Mouse (Mus musculus) forebrain, embryonic 14.5 days (tissue): ENCODE data around the gene Cnn1. TPM values are rescaled to one million over a fixed set of nuclear protein-coding genes. Genes with fewer than 3 reads are reported as not detected.

Experiments
- ATAC-seq: fragments of 200-750 bp; cut with Nextera tagmentation; 2 replicates; pipeline ENCODE4 v1.8.0; 2017; ENCODE audit warnings: mild to moderate bottlenecking, moderate library complexity
- DNase-seq: peaks from one replicate; pipeline ENCODE4 v3.0.0-alpha.2; 2015; ENCODE audit warnings: low spot score
- H3K27ac ChIP-seq: fragments of 300-500 bp; sonication (generic); 2 replicates; pipeline ENCODE4 v1.5.1; 2014; ENCODE audit warnings: low read depth, mild to moderate bottlenecking, control low read depth, low read length, moderate library complexity
- H3K27me3 ChIP-seq: fragments of 300-500 bp; sonication (generic); replicated peaks from 2 replicates; pipeline ENCODE4 v1.6.1; 2014; ENCODE audit warnings: low read length, control low read depth, mixed read lengths; ENCODE audit not compliant: control insufficient read depth, insufficient read depth
- H3K36me3 ChIP-seq: fragments of 300-500 bp; sonication (generic); 2 replicates; pipeline ENCODE4 v1.6.1; 2014; ENCODE audit warnings: low read length, control low read depth; ENCODE audit not compliant: control insufficient read depth, insufficient read depth
- H3K4me1 ChIP-seq: fragments of 300-500 bp; sonication (generic); 2 replicates; pipeline ENCODE4 v1.6.1; 2014; ENCODE audit warnings: antibody characterized with exemption, low read length, control low read depth; ENCODE audit not compliant: control insufficient read depth, insufficient read depth
- H3K4me2 ChIP-seq: fragments of 300-500 bp; sonication (generic); 2 replicates; pipeline ENCODE4 v1.6.1; 2014; ENCODE audit warnings: mild to moderate bottlenecking, control low read depth, low read length
- H3K4me3 ChIP-seq: fragments of 300-500 bp; sonication (generic); 2 replicates; pipeline ENCODE4 v1.5.1; 2014; ENCODE audit warnings: low read depth, low read length, control low read depth
- H3K9ac ChIP-seq: fragments of 300-500 bp; sonication (generic); 2 replicates; pipeline ENCODE4 v1.6.1; 2014; ENCODE audit warnings: mild to moderate bottlenecking, low read length, control low read depth, moderate library complexity
- H3K9me3 ChIP-seq: fragments of 300-500 bp; sonication (generic); replicated peaks from 2 replicates; pipeline ENCODE4 v1.6.1; 2016; ENCODE audit warnings: low read length, control low read depth, mixed read lengths; ENCODE audit not compliant: control insufficient read depth
- WGBS: fragments of 180-500 bp; shearing (Covaris S2); extraction: QIAGEN DNeasy Blood & Tissue Kit; methylation state at CpG from one replicate; pipeline ENCODE4 v1.1.7; 2014; 5-methylcytosine and 5-hydroxymethylcytosine counted together
- polyA plus RNA-seq: library from polyadenylated mRNA; unstranded; fragments of >200 nt; fragmentation: Nextera tagmentation; extraction: Ambion mirVana; gene quantifications from 2 replicates; pipeline ENCODE4 v1.2.1, GENCODE M21; 2014

The Cnn1 gene
- 0.19 and 0.72 TPM in 2 replicates for polyA plus RNA-seq

DNA sequence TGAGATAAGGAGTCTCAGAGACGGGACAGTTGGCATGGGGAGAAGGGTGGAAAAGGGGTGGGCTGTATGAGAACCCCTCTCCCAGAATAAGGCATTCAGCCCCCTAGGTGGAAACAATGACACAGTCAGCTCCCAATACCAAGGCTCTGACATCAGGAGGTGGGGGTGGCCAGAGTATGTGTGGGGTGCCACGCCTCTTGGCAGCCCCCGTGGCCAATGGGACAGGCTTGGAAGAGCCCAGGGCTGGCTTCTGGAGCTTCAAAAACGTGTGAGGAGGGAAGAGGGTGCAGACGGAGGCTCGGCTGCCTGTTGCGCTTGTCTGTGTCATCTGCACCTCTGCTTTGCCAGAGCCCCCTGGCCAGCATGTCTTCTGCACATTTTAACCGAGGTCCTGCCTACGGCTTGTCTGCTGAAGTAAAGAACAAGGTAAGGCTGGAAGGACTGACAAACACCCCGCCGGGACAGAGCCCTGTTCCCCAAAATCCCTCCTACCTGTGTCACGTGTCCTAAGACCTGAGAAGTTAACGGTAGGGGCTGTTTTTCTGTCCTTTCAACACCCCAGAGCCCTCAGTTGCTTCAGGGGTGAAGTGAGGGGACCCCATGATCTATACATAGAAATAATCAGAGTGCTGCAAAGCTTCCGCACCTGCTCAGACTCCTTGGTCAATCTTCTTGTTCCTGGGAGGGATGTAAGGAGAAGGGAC lies at the start of gene Cnn1:
Cnn1 (plus strand) TSS at position 224 of the 704 bp plus-strand sequence.
- Histone ChIP-seq H3K27ac (no peak within 1 kb of the TSS), H3K9ac (no peak within 1 kb of the TSS), H3K4me3 (no peak within 1 kb of the TSS), H3K4me1 (peaks cover 5% of the 10 kb centered on the region; the same call in 1 of the 2 replicates), H3K27me3 (peaks cover 16% of the 10 kb centered on the region), H3K36me3 (no peaks in the 10 kb centered on the region), H3K9me3 (no peaks in the 10 kb centered on the region), H3K4me2 (no peak within 1 kb of the TSS)
- DNase-seq (peak; percentile 16), ATAC-seq (no peak)
- 11% methylated on average over 14 of the region's 14 CpGs for WGBS

- peaks cover 27% of the 10 kb centered on the region for H3K4me1 ChIP-seq
- H3K9me3 ChIP-seq: no peaks in the 10 kb centered on the region
- H3K36me3 ChIP-seq: peaks cover 12% of the 10 kb centered on the region; the same call in 1 of the 2 replicates
- DNase-seq (no peak), ATAC-seq (no peak)
- WGBS: 41% methylated on average over 11 of the region's 11 CpGs
- H3K4me3 ChIP-seq: peak overlapping the region; percentile 97
- peak overlapping the region; percentile 98 for H3K9ac ChIP-seq
- no peaks in the 10 kb centered on the region for H3K27me3 ChIP-seq
- peak overlapping the region; percentile 78 for H3K4me2 ChIP-seq
- peak overlapping the region; percentile 94 for H3K27ac ChIP-seq
Measured at GRCm38 (mm10) chr9:22049315-22049714, 49.7 kb upstream of the Cnn1 start.

DNA sequence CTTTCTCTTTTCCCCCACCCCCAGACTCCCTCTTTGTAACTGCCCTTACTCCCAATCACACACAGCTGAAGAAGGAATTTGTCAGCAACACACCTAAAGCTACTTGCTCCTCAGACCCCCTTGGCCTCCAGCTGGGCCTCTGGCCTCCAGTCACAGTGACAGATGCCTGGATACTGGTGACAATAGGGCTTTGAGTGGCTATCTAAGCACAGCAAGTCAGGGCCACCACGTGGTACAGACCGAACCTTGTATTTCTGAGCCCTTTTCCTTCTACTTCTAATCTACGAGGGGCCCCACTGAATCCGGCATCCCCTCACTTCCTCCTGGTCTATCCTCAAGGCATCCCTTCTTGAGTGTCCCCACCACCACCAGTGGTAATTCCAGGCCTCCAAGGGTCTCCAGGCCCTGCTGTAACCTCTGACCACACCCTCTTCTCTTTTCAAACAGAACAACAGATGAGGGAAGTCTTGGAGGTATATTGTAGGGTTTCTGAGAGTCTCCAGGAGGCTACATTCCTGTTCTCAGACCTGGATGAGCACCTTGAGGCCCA lies 49.2 kb upstream of the Cnn1 start:
- 16% methylated on average over 4 of the region's 4 CpGs for WGBS
- peak overlapping the region; percentile 94 for H3K27ac ChIP-seq
- peak overlapping the region; percentile 97 for H3K4me3 ChIP-seq
- no peaks in the 10 kb centered on the region for H3K9me3 ChIP-seq
- ATAC-seq (no peak), DNase-seq (peak; percentile 32)
- H3K4me2 ChIP-seq: peak overlapping the region; percentile 78
- H3K36me3 ChIP-seq: peaks cover 12% of the 10 kb centered on the region; the same call in 1 of the 2 replicates
- H3K27me3 ChIP-seq: no peaks in the 10 kb centered on the region
- H3K9ac ChIP-seq: peak overlapping the region; percentile 98
- peaks cover 30% of the 10 kb centered on the region for H3K4me1 ChIP-seq

DNA sequence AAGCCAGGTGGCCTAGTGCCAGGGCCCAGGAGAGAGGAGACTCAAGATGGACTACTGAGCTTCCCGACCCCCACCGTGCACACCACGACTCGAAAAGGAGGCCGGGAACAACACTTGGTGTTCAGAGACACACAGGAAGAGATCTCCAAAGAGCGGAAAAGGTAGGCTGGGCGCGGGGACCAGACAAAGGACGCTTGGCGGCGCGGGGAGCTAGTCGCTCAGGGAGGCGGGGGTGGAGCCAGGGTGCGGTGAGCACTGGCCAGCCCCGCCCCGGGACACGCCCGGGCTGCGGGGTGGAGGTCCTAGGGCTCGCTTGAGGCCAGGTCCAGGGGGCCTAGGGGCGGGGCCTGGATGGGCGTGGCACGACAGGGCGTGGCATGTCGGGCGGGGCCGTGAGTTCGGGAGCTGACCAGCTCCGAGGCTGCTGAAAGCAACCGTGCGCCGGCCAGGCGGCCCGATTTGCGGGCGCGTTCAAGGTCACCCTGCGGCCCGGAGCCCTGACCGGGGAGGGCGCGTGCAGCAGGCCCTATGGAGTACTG lies 48.6 kb upstream of the Cnn1 start:
- H3K27me3 ChIP-seq: no peaks in the 10 kb centered on the region
- DNase-seq (peak; percentile 84), ATAC-seq (peak; percentile 43)
- H3K9ac ChIP-seq: peak overlapping the region; percentile 98
- peak overlapping the region; percentile 97 for H3K4me3 ChIP-seq
- peaks cover 9% of the 10 kb centered on the region; the same call in 1 of the 2 replicates for H3K36me3 ChIP-seq
- under 1% methylated on average over 43 of the region's 43 CpGs for WGBS
- H3K9me3 ChIP-seq: no peaks in the 10 kb centered on the region
- H3K4me1 ChIP-seq: peaks cover 30% of the 10 kb centered on the region
- peak overlapping the region; percentile 78 for H3K4me2 ChIP-seq
- peak overlapping the region; percentile 94 for H3K27ac ChIP-seq

GRCm38 (mm10) chr9:22051161-22051957 lies 47.7 kb upstream of the Cnn1 start:
- Histone ChIP-seq H3K4me3 (peak overlapping the region; percentile 97), H3K9ac (peak overlapping the region; percentile 98), H3K9me3 (no peaks in the 10 kb centered on the region), H3K36me3 (peaks cover 10% of the 10 kb centered on the region), H3K4me2 (peak overlapping the region; percentile 78), H3K27ac (peak overlapping the region; percentile 94), H3K4me1 (peaks cover 30% of the 10 kb centered on the region), H3K27me3 (no peaks in the 10 kb centered on the region)
- ATAC-seq: peak; percentile 35
- peak; percentile 58 for DNase-seq
- 2% methylated on average over 33 of the region's 67 CpGs for WGBS

DNA sequence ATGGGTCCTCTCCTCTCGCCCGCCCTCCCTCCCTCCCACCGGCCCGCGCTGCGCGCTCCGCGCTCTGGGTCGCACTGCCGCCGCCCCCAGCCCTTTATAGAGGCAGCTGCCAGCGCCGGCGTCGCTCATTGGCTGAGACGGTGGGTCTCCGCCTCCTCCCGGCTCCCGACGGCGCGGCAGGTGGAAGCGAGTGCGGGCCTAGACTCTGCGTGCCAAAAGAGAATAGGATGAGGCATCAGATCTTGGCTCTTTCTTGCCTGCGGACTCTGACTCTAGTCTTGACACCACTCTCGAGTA lies 47.1 kb upstream of the Cnn1 start, which contains the start of gene Elavl3:
Elavl3 (minus strand) TSS at position 66 of the 297 bp plus-strand sequence.
- Histone ChIP-seq H3K4me1 (peaks cover 30% of the 10 kb centered on the region), H3K9me3 (no peaks in the 10 kb centered on the region), H3K36me3 (peaks cover 15% of the 10 kb centered on the region), H3K27ac (peak within 1 kb of the TSS; percentile 94), H3K4me3 (peak within 1 kb of the TSS; percentile 97), H3K4me2 (peak within 1 kb of the TSS; percentile 78), H3K27me3 (no peaks in the 10 kb centered on the region), H3K9ac (peak within 1 kb of the TSS; percentile 98)
- ATAC-seq (peak; percentile 89), DNase-seq (peak; percentile 95)
- WGBS: 1% methylated on average over 24 of the region's 28 CpGs

- H3K27ac ChIP-seq: no peak overlapping the region
- H3K9ac ChIP-seq: no peak overlapping the region
- peaks cover 32% of the 10 kb centered on the region for H3K36me3 ChIP-seq
- H3K27me3 ChIP-seq: no peaks in the 10 kb centered on the region
- no peaks in the 10 kb centered on the region for H3K9me3 ChIP-seq
- H3K4me1 ChIP-seq: peaks cover 15% of the 10 kb centered on the region
- 41% methylated on average over 7 of the region's 7 CpGs for WGBS
- H3K4me2 ChIP-seq: no peak overlapping the region
- no peak for ATAC-seq
- DNase-seq: no peak
- no peak overlapping the region for H3K4me3 ChIP-seq
Measured at GRCm38 (mm10) chr9:22053657-22054056, 45.4 kb upstream of the Cnn1 start.

DNA sequence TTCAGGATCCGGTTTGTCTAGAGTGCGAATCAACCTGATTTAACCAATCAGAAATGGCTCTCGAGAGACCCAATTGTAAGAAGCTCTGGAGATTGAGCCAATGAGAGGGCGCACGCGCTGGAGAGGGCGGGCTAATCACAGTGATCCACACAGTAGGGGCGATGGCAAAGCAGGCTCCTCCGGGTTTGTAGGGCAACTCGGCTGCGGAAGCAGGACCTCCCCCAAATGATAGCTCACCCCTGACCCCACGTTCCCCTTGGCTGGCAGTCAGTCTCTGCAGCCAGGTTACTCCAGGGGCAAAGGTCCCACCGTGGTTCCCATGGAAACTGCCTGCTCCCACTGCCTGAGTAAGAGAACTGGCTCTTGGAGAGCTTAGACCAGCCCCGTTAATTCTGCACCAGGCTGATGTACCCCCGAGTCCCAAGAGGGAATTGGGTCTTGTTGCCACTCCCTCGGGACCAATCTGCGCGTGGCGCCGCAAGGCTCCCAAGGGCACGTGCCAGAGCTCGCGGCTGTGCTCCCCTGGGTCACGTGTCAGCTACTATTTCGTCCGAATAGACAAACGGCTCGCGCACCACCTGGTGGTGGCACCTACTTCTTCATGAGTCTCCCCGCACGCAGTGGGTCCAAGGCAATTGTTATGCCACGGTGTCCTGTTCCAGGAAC lies 44.5 kb upstream of the Cnn1 start:
- Histone ChIP-seq H3K27me3 (no peaks in the 10 kb centered on the region), H3K36me3 (peaks cover 33% of the 10 kb centered on the region), H3K9me3 (no peaks in the 10 kb centered on the region), H3K4me2 (peak overlapping the region; percentile 50), H3K9ac (no peak overlapping the region), H3K4me1 (peaks cover 7% of the 10 kb centered on the region), H3K4me3 (peak overlapping the region; percentile 16; the same call in 1 of the 2 replicates), H3K27ac (no peak overlapping the region)
- ATAC-seq (peak; percentile 13), DNase-seq (peak; percentile 91)
- 2% methylated on average over 32 of the region's 32 CpGs for WGBS
